Mouse (Mus musculus): ENCODE measurements at regions not wholly inside any gene's neighbourhood (a gene's known extent, or its start where the extent isn't known, plus 50 kb on each side); places are given as distances from the start of the nearest gene placed in this dataset.

GRCm38 (mm10) chr12:31170111-31170510, 70.5 kb upstream of the Gm6993 start:
- TF ChIP-seq CTCF (IDR thresholded peaks at IDR 0.05; ENCODE audit: extremely low read depth, insufficient read length, insufficient replicate concordance, low read depth, low read length): no peak
- TF ChIP-seq POLR2A (IDR thresholded peaks at IDR 0.05; ENCODE audit: low read depth, low read length): no peak
